Mouse (Mus musculus) adipose tissue, adult 10 weeks (tissue): ENCODE data around the gene Bdkrb1. TPM values are rescaled to one million over a fixed set of nuclear protein-coding genes. Genes with fewer than 3 reads are reported as not detected.

ENCODE experiments used
- polyA plus RNA-seq: library from polyadenylated mRNA; stranded (reverse); fragments of 350-450 nt; fragmentation: Illumina TruSeq; extraction: RNeasy Lipid Tissue Mini Kit (QIAGEN cat#74804); gene quantifications from one replicate; pipeline ENCODE4 v1.2.3, GENCODE M21; 2014; ENCODE audit warnings: low read depth, low replicate concordance

Bdkrb1 gene
- polyA plus RNA-seq: not detected

GRCm38 (mm10) chr12:105602581-105603210 lies at the start of gene Bdkrb1:
TSS of gene Bdkrb1 (plus strand) at chr12:105603085.

DNA sequence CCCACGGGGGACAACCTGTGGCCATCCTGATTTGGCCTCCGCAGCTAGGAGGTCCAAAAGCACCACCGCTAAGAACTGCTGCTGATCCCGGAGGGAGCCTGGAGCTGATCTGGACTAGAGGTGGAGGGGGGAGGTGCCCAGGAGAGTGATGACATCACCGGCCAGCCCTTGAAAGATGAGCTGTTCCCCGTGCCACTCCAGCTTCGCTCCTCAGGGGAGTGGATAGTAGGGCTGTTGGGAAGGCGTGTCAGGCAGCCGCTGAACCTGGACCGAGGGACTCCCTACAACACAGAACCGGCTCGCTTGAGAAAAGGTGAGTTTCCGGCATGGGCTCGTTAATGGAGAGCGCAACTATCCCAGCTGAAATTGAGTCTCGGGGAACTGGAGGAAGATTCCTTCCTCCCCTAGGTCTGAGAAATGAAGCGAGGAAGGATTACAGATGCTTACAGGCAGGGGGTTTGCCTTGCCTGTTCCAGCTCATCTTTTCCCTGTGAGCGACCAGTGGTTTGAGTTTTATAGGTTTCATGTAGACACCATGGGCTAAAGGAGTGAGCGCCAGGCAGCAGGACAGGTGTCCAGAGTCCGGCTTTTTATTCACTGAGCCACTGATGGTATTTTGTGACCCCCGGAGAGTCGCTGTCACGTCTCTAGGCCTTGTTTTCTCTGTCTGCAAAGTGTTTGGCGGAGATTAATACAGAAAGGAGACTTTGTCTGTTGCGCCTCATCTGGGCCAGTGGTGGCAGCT lies 39.8 kb upstream of the Bdkrb1 start, which contains the start of gene Bdkrb2:
Bdkrb2 (plus strand) TSS at position 291 of the 745 bp plus-strand sequence.

Other genes with a start within 250 kb of the Bdkrb1 start
- gene D430019H16Rik, start 149.2 kb upstream of the Bdkrb1 start, polyA plus RNA-seq: 7.7 TPM
- 0.67 TPM for gene Bdkrb2, start 39.9 kb upstream of the Bdkrb1 start, polyA plus RNA-seq
- gene Gskip, start 81.7 kb downstream of the Bdkrb1 start, polyA plus RNA-seq: 15.3 TPM
- gene Atg2b, start 82.1 kb downstream of the Bdkrb1 start, polyA plus RNA-seq: 23.5 TPM
- gene Ak7, start 102.9 kb downstream of the Bdkrb1 start, polyA plus RNA-seq: 6.2 TPM
- gene Papola, start 181.6 kb downstream of the Bdkrb1 start, polyA plus RNA-seq: 80.1 TPM